Mouse (Mus musculus): ENCODE data around the gene Mbnl2. TPM values are rescaled to one million over a fixed set of nuclear protein-coding genes. Genes with fewer than 3 reads are reported as not detected.
A peak's percentile ranks its signal among the peaks of the same experiment; 100 is the strongest.

The Mbnl2 gene
- polyA plus RNA-seq, 1 experiment from 2014 or later, result 129 TPM

DNA sequence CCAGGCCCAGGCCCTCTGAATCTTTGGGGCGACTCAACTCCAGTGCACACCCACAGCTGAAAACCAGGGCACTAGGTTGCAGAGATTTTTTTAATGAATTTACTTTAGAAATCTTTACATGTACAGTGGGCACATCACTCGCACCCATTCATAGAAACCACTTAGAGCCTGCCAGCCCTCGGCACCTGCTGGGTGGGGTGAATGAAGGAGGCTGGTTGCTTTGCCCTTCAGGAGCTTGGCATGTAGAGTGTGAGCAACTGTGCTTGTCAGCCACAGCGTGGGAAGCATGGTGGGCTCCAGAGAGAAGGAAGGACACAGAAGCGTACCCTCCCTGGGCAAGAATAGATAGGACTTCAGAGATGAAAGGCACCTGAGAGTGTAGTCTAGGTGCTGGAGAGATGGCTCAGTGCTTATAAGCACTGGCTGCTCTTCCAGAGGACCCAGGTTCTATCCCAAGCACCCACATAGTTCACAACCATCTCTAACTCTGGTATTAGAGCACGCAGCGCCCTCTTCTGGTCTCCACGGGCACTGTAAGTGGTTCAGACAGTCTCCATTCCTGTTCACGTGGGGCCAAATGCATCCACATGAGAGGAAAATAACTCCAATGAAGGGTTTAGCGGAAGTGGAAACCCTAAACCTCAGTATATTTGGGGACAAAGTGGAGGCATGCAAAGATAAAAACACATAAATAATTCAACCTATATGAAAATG, 114.9 kb downstream of the Mbnl2 start:
- WGBS, result 89% methylated on average over 10 of the region's 10 CpGs
- Histone ChIP-seq H3K9me3 (ENCODE audit: control insufficient read depth, low read length) (no peaks in the 10 kb centered on the region; the same call in none of the 2 replicates), H3K4me2 (ENCODE audit: low read length) (no peak overlapping the region), H3K4me1 (ENCODE audit: control insufficient read depth in 2 of 2, insufficient read depth in 2 of 2, low read length in 2 of 2) (peaks cover 15 to 33% of the 10 kb centered on the region in 2 experiments), H3K36me3 (ENCODE audit: control insufficient read depth, insufficient read depth, low read length) (peaks cover 55% of the 10 kb centered on the region), H3K27ac (replicated peaks in 1 of 2; ENCODE audit: control insufficient read depth in 1 of 2, insufficient read depth in 1 of 2, low read depth in 2 of 2, low read length in 2 of 2) (no peak overlapping the region), H3K4me3 (ENCODE audit: control insufficient read depth in 1 of 2, insufficient read depth in 1 of 2, low read depth in 1 of 2, low read length in 2 of 2) (no peak overlapping the region), H3K27me3 (ENCODE audit: control insufficient read depth, insufficient read depth, low read length) (no peaks in the 10 kb centered on the region), H3K9ac (ENCODE audit: low read length) (no peak overlapping the region)
- ATAC-seq (ENCODE audit: insufficient number of reproducible peaks, insufficient read depth, low FRiP score, low read depth), result no peak

DNA sequence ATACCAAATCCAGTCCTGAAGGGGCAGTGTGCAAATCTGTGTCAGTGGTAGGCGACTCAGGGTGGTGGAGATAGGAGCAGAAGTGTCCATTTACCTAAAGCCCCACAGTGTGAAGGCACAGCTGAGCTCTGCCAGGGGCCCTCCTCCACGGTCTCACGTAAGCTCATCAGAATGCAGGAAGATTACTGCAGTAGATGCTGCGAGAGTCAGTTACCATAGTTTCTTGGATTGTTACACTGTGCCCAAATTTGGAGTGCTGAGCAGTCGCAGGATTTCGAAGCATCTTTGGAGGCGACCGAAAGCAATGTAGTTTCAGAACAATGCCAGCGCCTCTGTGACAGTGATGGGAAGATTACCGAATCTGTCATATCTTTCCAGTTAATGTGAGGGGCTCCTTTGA, 116.2 kb downstream of the Mbnl2 start:
- H3K9ac ChIP-seq (ENCODE audit: low read length), result no peak overlapping the region
- no peaks in the 10 kb centered on the region; the same call in none of the 2 replicates for H3K9me3 ChIP-seq (ENCODE audit: control insufficient read depth, low read length)
- H3K4me1 ChIP-seq (ENCODE audit: control insufficient read depth in 2 of 2, insufficient read depth in 2 of 2, low read length in 2 of 2), result peaks cover 15 to 31% of the 10 kb centered on the region in 2 experiments
- 71% methylated on average over 10 of the region's 10 CpGs for WGBS
- peaks cover 58% of the 10 kb centered on the region for H3K36me3 ChIP-seq (ENCODE audit: control insufficient read depth, insufficient read depth, low read length)
- ATAC-seq (ENCODE audit: insufficient number of reproducible peaks, insufficient read depth, low FRiP score, low read depth), result no peak
- H3K4me2 ChIP-seq (ENCODE audit: low read length), result no peak overlapping the region
- 0 out of 4 replicates have a peak overlapping the region, but pooled peaks of 1 of the 2 experiments have one; percentile 25 for H3K27ac ChIP-seq (replicated peaks in 1 of 2; ENCODE audit: control insufficient read depth in 1 of 2, insufficient read depth in 1 of 2, low read depth in 2 of 2, low read length in 2 of 2)
- H3K4me3 ChIP-seq (ENCODE audit: control insufficient read depth in 1 of 2, insufficient read depth in 1 of 2, low read depth in 1 of 2, low read length in 2 of 2), result no peak overlapping the region
- no peaks in the 10 kb centered on the region for H3K27me3 ChIP-seq (ENCODE audit: control insufficient read depth, insufficient read depth, low read length)

DNA sequence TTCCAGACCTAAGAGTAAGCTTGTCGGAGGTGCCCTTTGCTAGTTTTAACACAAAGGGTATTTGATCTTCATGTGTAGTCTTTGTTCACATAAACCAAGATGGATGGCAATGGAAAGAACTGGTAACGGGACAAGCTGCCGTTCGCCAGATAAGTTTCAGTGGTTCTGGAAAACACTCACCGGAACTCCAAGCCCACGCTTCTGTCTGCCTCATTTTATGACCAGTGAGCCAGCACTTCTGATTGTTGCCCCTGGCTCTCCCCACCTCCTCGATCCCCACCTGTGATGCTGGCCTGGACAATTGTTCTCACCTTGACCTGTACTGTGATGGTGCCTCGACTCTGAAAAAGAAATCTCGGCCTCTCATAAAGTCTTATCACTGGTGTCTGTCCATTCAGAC, 117.0 kb downstream of the Mbnl2 start:
- H3K9ac ChIP-seq (ENCODE audit: low read length), result no peak overlapping the region
- H3K9me3 ChIP-seq (ENCODE audit: control insufficient read depth, low read length), result no peaks in the 10 kb centered on the region; the same call in none of the 2 replicates
- no peak overlapping the region for H3K27ac ChIP-seq (replicated peaks in 1 of 2; ENCODE audit: control insufficient read depth in 1 of 2, insufficient read depth in 1 of 2, low read depth in 2 of 2, low read length in 2 of 2)
- no peaks in the 10 kb centered on the region for H3K27me3 ChIP-seq (ENCODE audit: control insufficient read depth, insufficient read depth, low read length)
- no peak overlapping the region for H3K4me2 ChIP-seq (ENCODE audit: low read length)
- 72% methylated on average over 9 of the region's 9 CpGs for WGBS
- H3K36me3 ChIP-seq (ENCODE audit: control insufficient read depth, insufficient read depth, low read length), result peaks cover 65% of the 10 kb centered on the region
- peaks cover 10 to 24% of the 10 kb centered on the region in 2 experiments for H3K4me1 ChIP-seq (ENCODE audit: control insufficient read depth in 2 of 2, insufficient read depth in 2 of 2, low read length in 2 of 2)
- H3K4me3 ChIP-seq (ENCODE audit: control insufficient read depth in 1 of 2, insufficient read depth in 1 of 2, low read depth in 1 of 2, low read length in 2 of 2), result no peak overlapping the region
- ATAC-seq (ENCODE audit: insufficient number of reproducible peaks, insufficient read depth, low FRiP score, low read depth), result no peak

DNA sequence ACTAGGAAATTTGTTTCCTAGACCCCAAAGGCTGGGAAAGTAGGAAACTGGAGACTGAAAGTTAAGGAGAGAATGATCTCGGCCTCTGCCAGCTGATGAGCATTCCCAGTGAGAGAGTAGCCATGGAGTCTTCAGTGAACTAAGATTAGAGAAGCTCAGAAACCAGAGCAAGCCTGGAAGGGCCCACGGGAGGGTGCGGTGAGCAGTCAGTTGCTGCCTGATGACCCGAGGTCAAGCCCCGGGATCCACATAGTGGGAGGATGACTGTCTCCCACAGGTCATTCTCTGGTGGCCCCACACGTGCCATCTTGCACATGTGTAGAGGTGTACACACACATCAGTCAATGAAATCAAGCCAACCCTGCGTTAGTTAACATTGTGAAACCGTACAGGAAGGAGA, 118.0 kb downstream of the Mbnl2 start:
- Histone ChIP-seq H3K9me3 (ENCODE audit: control insufficient read depth, low read length) (no peaks in the 10 kb centered on the region; the same call in none of the 2 replicates), H3K4me3 (ENCODE audit: control insufficient read depth in 1 of 2, insufficient read depth in 1 of 2, low read depth in 1 of 2, low read length in 2 of 2) (no peak overlapping the region), H3K4me2 (ENCODE audit: low read length) (no peak overlapping the region), H3K27ac (replicated peaks in 1 of 2; ENCODE audit: control insufficient read depth in 1 of 2, insufficient read depth in 1 of 2, low read depth in 2 of 2, low read length in 2 of 2) (no peak overlapping the region), H3K36me3 (ENCODE audit: control insufficient read depth, insufficient read depth, low read length) (peaks cover 68% of the 10 kb centered on the region), H3K9ac (ENCODE audit: low read length) (no peak overlapping the region), H3K4me1 (ENCODE audit: control insufficient read depth in 2 of 2, insufficient read depth in 2 of 2, low read length in 2 of 2) (peaks cover 10 to 18% of the 10 kb centered on the region in 2 experiments), H3K27me3 (ENCODE audit: control insufficient read depth, insufficient read depth, low read length) (no peaks in the 10 kb centered on the region)
- no peak for ATAC-seq (ENCODE audit: insufficient number of reproducible peaks, insufficient read depth, low FRiP score, low read depth)
- WGBS, result 79% methylated on average over 8 of the region's 8 CpGs

DNA sequence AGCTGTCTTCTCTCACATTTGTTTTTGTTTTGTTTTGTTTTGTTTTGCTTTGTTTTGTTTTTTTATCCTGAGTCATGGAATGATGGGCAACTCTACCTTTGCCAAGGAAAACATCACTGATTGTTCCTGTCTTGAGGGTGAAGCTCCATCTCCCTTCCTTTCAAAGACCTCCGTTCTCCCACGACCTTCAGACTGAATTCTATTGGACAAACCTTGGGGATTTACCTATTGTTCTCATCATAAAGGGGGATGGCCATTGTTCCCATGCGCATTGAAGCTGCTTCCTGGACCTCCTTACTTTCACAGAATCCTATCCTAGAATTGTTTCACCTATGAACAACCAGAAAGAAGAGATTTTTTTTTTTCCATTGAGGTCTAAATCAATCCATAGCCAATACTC, 118.7 kb downstream of the Mbnl2 start:
- no peaks in the 10 kb centered on the region for H3K27me3 ChIP-seq (ENCODE audit: control insufficient read depth, insufficient read depth, low read length)
- H3K27ac ChIP-seq (replicated peaks in 1 of 2; ENCODE audit: control insufficient read depth in 1 of 2, insufficient read depth in 1 of 2, low read depth in 2 of 2, low read length in 2 of 2), result no peak overlapping the region
- no peak overlapping the region for H3K9ac ChIP-seq (ENCODE audit: low read length)
- H3K4me2 ChIP-seq (ENCODE audit: low read length), result no peak overlapping the region
- 66% methylated on average over 3 of the region's 3 CpGs for WGBS
- H3K36me3 ChIP-seq (ENCODE audit: control insufficient read depth, insufficient read depth, low read length), result peaks cover 76% of the 10 kb centered on the region
- ATAC-seq (ENCODE audit: insufficient number of reproducible peaks, insufficient read depth, low FRiP score, low read depth), result no peak
- no peaks in the 10 kb centered on the region; the same call in none of the 2 replicates for H3K9me3 ChIP-seq (ENCODE audit: control insufficient read depth, low read length)
- H3K4me1 ChIP-seq (ENCODE audit: control insufficient read depth in 2 of 2, insufficient read depth in 2 of 2, low read length in 2 of 2), result peaks cover 4 to 11% of the 10 kb centered on the region in 2 experiments
- H3K4me3 ChIP-seq (ENCODE audit: control insufficient read depth in 1 of 2, insufficient read depth in 1 of 2, low read depth in 1 of 2, low read length in 2 of 2), result no peak overlapping the region

DNA sequence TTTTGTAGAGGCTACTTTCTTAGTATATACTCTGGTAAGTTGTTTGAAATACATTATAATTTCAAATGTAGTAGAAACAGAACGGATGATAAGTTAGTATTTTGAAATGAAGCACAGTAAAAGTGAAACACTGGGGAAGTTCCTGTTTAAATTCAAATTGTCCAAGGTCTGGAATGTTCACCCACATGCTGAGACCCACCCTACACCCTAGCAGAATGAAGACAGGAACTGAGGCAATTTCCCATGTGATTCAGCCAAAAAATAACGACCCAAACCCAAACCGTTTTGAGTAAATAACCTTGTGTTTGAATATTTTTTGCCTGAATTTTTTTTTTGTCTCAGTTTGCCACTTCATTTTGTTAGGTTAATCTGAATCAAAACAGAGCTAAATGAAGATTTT, 119.4 kb downstream of the Mbnl2 start:
- Histone ChIP-seq H3K27me3 (ENCODE audit: control insufficient read depth, insufficient read depth, low read length) (no peaks in the 10 kb centered on the region), H3K4me1 (ENCODE audit: control insufficient read depth in 2 of 2, insufficient read depth in 2 of 2, low read length in 2 of 2) (peaks cover 0 to 5% of the 10 kb centered on the region in 2 experiments; a peak in 1 of 4 replicates), H3K36me3 (ENCODE audit: control insufficient read depth, insufficient read depth, low read length) (peaks cover 77% of the 10 kb centered on the region), H3K4me3 (ENCODE audit: control insufficient read depth in 1 of 2, insufficient read depth in 1 of 2, low read depth in 1 of 2, low read length in 2 of 2) (no peak overlapping the region), H3K4me2 (ENCODE audit: low read length) (no peak overlapping the region), H3K9ac (ENCODE audit: low read length) (no peak overlapping the region), H3K9me3 (ENCODE audit: control insufficient read depth, low read length) (no peaks in the 10 kb centered on the region; the same call in none of the 2 replicates), H3K27ac (replicated peaks in 1 of 2; ENCODE audit: control insufficient read depth in 1 of 2, insufficient read depth in 1 of 2, low read depth in 2 of 2, low read length in 2 of 2) (no peak overlapping the region)
- no peak for ATAC-seq (ENCODE audit: insufficient number of reproducible peaks, insufficient read depth, low FRiP score, low read depth)
- WGBS, result 78% methylated on average over 3 of the region's 3 CpGs

DNA sequence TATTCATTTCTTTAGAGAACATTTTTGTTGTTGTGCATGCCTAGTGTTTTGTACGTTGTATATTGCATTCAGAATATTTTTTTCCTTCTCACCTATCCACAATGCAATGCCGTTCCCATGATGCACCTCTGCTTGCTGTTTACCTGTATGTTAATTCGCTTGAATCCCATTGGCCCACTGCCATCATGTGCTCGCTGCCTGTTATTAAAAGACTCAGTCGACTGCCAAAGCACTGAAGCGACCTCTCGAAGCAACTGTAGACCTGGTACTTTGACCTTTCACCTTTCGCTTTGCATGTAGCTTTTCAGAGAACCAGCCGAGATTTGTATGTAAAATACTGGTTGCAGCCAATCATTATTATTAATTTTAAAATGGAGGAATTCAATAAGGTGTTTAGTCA, 120.0 kb downstream of the Mbnl2 start:
- H3K4me2 ChIP-seq (ENCODE audit: low read length), result no peak overlapping the region
- no peak overlapping the region for H3K27ac ChIP-seq (replicated peaks in 1 of 2; ENCODE audit: control insufficient read depth in 1 of 2, insufficient read depth in 1 of 2, low read depth in 2 of 2, low read length in 2 of 2)
- no peak for ATAC-seq (ENCODE audit: insufficient number of reproducible peaks, insufficient read depth, low FRiP score, low read depth)
- no peak overlapping the region for H3K4me3 ChIP-seq (ENCODE audit: control insufficient read depth in 1 of 2, insufficient read depth in 1 of 2, low read depth in 1 of 2, low read length in 2 of 2)
- no peaks in the 10 kb centered on the region; the same call in 1 of the 2 replicates for H3K9me3 ChIP-seq (ENCODE audit: control insufficient read depth, low read length)
- 0 out of 4 replicates have a peak, but pooled peaks cover 0 to 4% of the 10 kb centered on the region in 2 experiments for H3K4me1 ChIP-seq (ENCODE audit: control insufficient read depth in 2 of 2, insufficient read depth in 2 of 2, low read length in 2 of 2)
- peaks cover 77% of the 10 kb centered on the region for H3K36me3 ChIP-seq (ENCODE audit: control insufficient read depth, insufficient read depth, low read length)
- 87% methylated on average over 9 of the region's 9 CpGs for WGBS
- no peak overlapping the region for H3K9ac ChIP-seq (ENCODE audit: low read length)
- H3K27me3 ChIP-seq (ENCODE audit: control insufficient read depth, insufficient read depth, low read length), result no peaks in the 10 kb centered on the region

All from heart, embryonic 14.5 days (tissue).